Mouse (Mus musculus): ENCODE results near the gene Irf2. TPM values are rescaled to one million over a fixed set of nuclear protein-coding genes. Genes with fewer than 3 reads are reported as not detected.
A peak's percentile ranks its signal among the peaks of the same experiment; 100 is the strongest.

Gene Irf2
- polyA plus RNA-seq (2012; ENCODE audit: insufficient read depth, low replicate concordance), result 29.9 and 107 TPM in 2 replicates

DNA sequence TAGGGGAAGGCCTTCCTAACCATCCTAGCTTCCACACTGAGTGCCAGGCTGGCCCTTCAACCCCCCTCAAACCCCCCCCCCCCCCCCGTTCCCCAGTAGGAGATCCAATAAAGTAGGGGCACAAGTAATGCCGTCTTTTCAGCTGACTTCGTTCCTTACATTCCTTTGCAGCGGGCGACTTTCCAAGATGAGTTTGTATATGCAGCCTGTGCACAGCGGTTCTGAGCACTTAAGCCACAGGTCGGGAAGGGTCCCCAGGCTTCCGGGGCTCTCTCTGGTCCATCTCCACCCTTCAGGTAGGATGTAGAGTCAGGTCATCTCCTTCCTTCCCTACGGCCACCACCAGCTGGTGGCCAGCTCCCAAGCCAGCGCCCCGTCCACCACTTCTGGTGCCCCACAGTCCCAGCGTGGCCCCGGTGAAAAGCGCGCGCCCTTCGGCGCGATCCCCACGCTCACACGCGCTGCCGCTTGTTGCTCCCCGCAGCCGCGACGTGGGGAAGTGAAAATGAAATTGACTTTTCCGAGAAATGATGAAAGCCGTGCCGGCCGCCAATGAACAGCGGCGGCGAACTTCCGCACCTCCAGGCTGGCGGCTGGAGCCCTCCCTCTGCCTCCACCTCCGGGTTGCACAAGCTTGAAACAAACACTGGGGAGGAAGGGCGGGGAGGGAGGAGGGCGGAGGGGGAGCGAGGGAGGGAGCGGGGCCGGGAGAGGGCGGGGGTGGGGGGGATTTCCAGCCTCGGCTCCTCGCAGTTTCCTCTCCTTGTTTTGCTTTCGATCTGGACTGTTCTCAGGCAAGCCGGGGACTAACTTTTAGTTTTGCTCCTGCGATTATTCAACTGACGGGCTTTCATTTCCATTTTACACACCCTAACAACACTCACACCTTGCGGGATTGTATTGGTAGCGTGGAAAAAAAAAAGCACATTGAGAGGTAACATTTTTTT lies at the start of gene Irf2:
Gene Irf2 (plus strand): TSS at position 730 of the 947 bp plus-strand sequence.
- Histone ChIP-seq H3K9me3 (peaks cover 6% of the 10 kb centered on the region), H3K4me3 (replicated peaks) (peak within 1 kb of the TSS; percentile 95), H3K4me1 (peaks cover 48% of the 10 kb centered on the region), H3K27me3 (replicated peaks) (no peaks in the 10 kb centered on the region), H3K36me3 (replicated peaks; ENCODE audit: low read length) (peaks cover 36% of the 10 kb centered on the region)
- no peak for TF ChIP-seq GATA1 (IDR thresholded peaks at IDR 0.05; ENCODE audit: borderline replicate concordance, low read length)
- no peak for TF ChIP-seq FLI1 (IDR thresholded peaks at IDR 0.05; ENCODE audit: low read length)

DNA sequence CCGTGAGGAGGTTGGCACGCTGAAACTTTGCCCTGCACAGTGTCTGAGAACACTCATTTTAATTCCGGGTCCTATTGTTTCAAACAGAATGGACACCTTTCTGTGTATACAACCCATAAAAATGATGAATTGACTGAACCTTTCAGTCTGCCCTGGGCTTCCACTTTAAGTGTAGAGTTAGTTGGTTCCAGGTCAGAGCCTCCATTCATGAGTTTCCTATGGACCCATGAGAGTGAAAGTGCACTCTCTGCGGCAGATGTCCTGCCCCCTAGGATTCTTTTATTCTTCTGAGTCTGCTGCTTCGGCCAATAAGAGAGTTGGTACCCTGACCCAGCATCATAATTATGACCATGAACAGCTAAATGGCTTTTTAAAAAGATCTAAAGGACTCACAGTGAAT lies 49.4 kb upstream of the Irf2 start:
- H3K4me3 ChIP-seq (replicated peaks), result no peak overlapping the region
- H3K4me1 ChIP-seq, result no peaks in the 10 kb centered on the region; the same call in 1 of the 2 replicates
- H3K36me3 ChIP-seq (replicated peaks; ENCODE audit: low read length), result no peaks in the 10 kb centered on the region
- H3K27me3 ChIP-seq (replicated peaks), result peaks cover 5% of the 10 kb centered on the region
- TF ChIP-seq FLI1 (IDR thresholded peaks at IDR 0.05; ENCODE audit: low read length), result no peak
- H3K9me3 ChIP-seq, result no peaks in the 10 kb centered on the region

DNA sequence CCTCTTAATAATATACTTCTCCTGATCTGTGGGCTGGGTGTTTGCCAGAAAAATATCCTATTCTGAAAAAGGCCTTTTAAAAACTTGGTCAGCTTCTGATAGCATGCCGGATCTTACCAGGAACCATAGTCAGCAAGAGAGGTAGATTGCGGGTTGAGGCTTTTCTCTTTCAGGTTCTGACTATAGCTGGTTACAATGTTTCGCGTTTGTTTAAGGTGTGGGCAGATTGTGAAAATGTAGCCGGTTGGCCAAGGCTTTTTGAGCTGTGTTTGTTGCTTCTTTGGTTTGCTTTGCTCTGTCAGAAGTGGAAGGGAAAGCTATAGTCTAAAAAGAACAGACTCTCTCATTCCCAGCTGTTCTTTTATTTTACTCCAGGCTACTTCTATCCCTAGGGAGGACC lies 49.0 kb upstream of the Irf2 start:
- H3K4me3 ChIP-seq (replicated peaks), result no peak overlapping the region

DNA sequence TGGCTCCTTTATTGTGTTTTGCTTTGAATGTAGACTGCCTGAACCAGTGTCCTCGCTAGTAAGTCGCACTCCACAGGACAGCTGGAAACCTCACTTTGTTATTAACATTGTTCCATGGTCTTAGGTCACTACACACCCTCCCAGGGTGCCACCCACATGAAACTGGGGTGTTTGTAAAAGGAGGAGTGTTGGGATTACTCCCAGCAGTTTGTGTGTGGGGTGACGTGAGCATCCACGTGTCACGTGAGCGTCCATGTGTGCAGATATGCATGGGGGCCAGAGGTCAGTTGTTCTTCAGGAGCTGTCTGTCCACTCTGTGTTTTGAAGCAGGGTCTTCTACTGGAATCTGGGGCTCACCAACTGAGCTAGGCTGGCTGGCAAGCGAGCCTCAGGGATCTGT lies 48.2 kb upstream of the Irf2 start:
- H3K4me3 ChIP-seq (replicated peaks), result no peak overlapping the region
- no peak for TF ChIP-seq GATA1 (IDR thresholded peaks at IDR 0.05; ENCODE audit: borderline replicate concordance, low read length)
- no peak for TF ChIP-seq FLI1 (IDR thresholded peaks at IDR 0.05; ENCODE audit: low read length)
- peaks cover 5% of the 10 kb centered on the region for H3K27me3 ChIP-seq (replicated peaks)
- H3K9me3 ChIP-seq, result no peaks in the 10 kb centered on the region
- no peaks in the 10 kb centered on the region for H3K36me3 ChIP-seq (replicated peaks; ENCODE audit: low read length)
- peaks cover 4% of the 10 kb centered on the region; the same call in 1 of the 2 replicates for H3K4me1 ChIP-seq

More for the DNA sequence above, 49.0 kb upstream of the Irf2 start:
- H3K9me3 ChIP-seq, result no peaks in the 10 kb centered on the region
- peaks cover 5% of the 10 kb centered on the region for H3K27me3 ChIP-seq (replicated peaks)
- TF ChIP-seq FLI1 (IDR thresholded peaks at IDR 0.05; ENCODE audit: low read length), result no peak
- no peak for TF ChIP-seq GATA1 (IDR thresholded peaks at IDR 0.05; ENCODE audit: borderline replicate concordance, low read length)
- peaks cover under 1% of the 10 kb centered on the region; the same call in 1 of the 2 replicates for H3K4me1 ChIP-seq
- H3K36me3 ChIP-seq (replicated peaks; ENCODE audit: low read length), result no peaks in the 10 kb centered on the region

DNA sequence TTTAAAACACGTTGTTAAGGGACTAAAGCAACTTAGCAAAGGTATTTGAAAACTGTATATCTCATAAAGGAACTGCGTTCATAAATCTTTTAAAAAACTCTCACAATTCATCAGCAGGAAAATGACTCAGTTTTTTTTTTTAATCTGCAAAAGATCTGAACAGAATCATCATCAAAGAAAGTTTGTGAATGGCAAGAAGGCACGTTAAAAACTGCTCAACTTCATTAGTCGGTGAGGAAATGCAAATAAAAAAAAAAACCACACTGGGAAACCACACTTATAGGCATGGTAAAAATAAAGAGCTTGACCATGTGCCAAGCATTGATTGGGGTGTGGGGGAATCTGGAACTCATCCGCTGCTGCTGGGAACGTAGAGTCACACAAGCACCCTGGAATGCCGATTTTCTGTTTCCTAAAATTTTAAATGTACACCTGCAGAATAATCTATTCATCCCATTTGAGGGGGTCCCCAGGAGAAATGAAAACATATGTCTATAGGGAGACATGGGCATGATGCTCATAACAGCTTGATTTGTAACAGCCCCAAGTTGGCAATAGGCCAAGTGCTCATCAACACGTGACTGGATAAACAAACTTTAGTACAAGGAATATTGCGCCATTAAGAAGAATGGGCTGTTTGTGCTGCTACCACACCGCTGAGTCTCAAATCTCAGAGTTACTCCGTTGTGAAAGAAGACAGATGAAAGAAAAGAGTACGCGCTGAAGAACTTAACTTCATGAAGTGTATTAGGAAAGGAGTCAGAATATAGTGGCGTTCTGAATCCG lies 43.1 kb upstream of the Irf2 start:
- Histone ChIP-seq H3K4me3 (replicated peaks) (no peak overlapping the region), H3K4me1 (peaks cover 7% of the 10 kb centered on the region; the same call in 1 of the 2 replicates), H3K27me3 (replicated peaks) (peaks cover 18% of the 10 kb centered on the region), H3K36me3 (replicated peaks; ENCODE audit: low read length) (no peaks in the 10 kb centered on the region), H3K9me3 (peaks cover 6% of the 10 kb centered on the region)
- no peak for TF ChIP-seq GATA1 (IDR thresholded peaks at IDR 0.05; ENCODE audit: borderline replicate concordance, low read length)
- TF ChIP-seq FLI1 (IDR thresholded peaks at IDR 0.05; ENCODE audit: low read length), result no peak

DNA sequence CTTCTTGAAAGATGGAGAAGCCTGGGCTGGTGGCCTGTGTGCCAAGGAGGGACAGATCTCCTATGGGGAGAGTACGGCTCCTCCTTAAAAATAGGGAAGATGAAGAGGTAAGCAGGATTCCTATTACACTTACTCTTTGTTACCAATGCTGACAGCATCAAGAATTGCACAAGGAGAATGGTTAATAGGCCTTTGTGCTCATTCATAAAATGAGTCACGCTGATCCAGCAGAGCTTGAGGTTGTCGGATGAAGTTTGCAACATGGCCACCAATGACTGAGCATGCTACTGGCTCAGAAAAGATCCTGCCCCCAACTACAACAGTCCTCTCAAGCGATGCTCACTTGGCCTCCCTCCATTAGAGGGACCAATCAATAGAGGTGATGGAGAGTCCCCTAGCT lies 42.0 kb upstream of the Irf2 start:
- Histone ChIP-seq H3K4me1 (peaks cover 7% of the 10 kb centered on the region; the same call in 1 of the 2 replicates), H3K27me3 (replicated peaks) (peaks cover 16% of the 10 kb centered on the region), H3K9me3 (peaks cover 6% of the 10 kb centered on the region), H3K4me3 (replicated peaks) (no peak overlapping the region), H3K36me3 (replicated peaks; ENCODE audit: low read length) (no peaks in the 10 kb centered on the region)
- TF ChIP-seq GATA1 (IDR thresholded peaks at IDR 0.05; ENCODE audit: borderline replicate concordance, low read length) (no peak), FLI1 (IDR thresholded peaks at IDR 0.05; ENCODE audit: low read length) (no peak)

DNA sequence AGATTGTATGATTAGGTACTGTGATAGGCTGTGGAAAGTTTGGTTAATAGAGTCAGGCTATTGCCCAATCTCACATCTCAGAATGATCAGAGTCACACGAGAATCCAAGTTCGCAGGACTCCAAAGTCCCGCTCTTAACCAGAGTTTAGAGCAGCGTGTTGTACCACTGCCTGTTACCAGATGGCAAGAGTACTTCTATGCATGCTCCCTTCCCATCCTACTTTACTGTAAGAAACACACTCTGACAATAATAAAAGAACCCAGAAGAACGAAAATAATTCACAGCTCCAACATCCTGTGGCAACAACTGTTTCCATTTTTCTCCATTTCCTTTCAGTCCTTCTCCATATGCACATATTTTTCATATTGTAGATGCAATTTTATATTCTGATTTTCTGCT lies 41.4 kb upstream of the Irf2 start:
- peaks cover 7% of the 10 kb centered on the region; the same call in 1 of the 2 replicates for H3K4me1 ChIP-seq
- no peak for TF ChIP-seq FLI1 (IDR thresholded peaks at IDR 0.05; ENCODE audit: low read length)
- TF ChIP-seq GATA1 (IDR thresholded peaks at IDR 0.05; ENCODE audit: borderline replicate concordance, low read length), result no peak
- H3K36me3 ChIP-seq (replicated peaks; ENCODE audit: low read length), result no peaks in the 10 kb centered on the region
- no peak overlapping the region for H3K4me3 ChIP-seq (replicated peaks)
- peaks cover 14% of the 10 kb centered on the region for H3K27me3 ChIP-seq (replicated peaks)
- H3K9me3 ChIP-seq, result peaks cover 6% of the 10 kb centered on the region

DNA sequence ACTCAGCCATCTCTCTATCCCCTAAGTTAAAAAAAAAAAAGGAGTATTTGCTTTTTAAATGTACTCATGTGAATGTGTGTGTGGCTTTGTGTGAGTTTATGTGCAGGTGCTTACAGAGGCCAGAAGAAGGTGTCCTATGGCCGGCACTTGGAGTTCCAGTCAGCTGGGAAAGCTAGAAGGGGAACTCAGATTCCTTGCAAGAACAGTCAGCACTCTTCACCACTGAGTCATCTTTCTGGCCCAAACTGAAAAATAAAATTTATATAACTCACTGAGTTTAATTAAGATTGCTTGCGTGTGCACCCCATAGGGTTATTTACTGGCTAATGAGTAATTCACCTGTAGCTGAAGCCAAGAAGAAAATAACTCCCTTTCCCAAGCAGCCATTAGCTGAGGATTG lies 34.4 kb upstream of the Irf2 start:
- H3K4me1 ChIP-seq, result no peaks in the 10 kb centered on the region
- H3K9me3 ChIP-seq, result peaks cover 7% of the 10 kb centered on the region
- H3K36me3 ChIP-seq (replicated peaks; ENCODE audit: low read length), result no peaks in the 10 kb centered on the region
- H3K27me3 ChIP-seq (replicated peaks), result peaks cover 2% of the 10 kb centered on the region
- no peak for TF ChIP-seq GATA1 (IDR thresholded peaks at IDR 0.05; ENCODE audit: borderline replicate concordance, low read length)
- no peak for TF ChIP-seq FLI1 (IDR thresholded peaks at IDR 0.05; ENCODE audit: low read length)
- no peak overlapping the region for H3K4me3 ChIP-seq (replicated peaks)

DNA sequence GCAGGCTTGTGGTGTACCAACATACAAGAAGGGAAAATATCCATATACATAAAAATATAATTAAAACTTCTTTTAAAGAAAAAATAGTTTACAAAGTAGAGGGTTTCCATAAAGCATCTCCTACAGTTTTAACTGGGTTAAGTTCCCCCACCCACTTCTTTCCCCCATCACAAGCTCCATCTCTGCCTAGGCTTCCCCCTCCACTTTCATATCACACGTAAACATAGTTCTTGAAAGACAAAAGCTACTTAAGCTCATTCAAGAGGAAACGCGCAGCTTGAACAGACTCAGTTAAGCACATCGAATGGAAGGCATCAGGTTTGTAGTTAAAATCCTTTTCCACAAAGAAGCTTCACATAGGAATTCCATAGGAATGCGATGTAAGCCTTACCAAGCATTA lies 32.8 kb upstream of the Irf2 start:
- no peak for TF ChIP-seq GATA1 (IDR thresholded peaks at IDR 0.05; ENCODE audit: borderline replicate concordance, low read length)
- no peak for TF ChIP-seq FLI1 (IDR thresholded peaks at IDR 0.05; ENCODE audit: low read length)

More for the DNA sequence above, 32.8 kb upstream of the Irf2 start:
- Histone ChIP-seq H3K4me1 (0 out of 2 replicates have a peak, but pooled peaks cover 3% of the 10 kb centered on the region), H3K27me3 (replicated peaks) (peaks cover 2% of the 10 kb centered on the region), H3K36me3 (replicated peaks; ENCODE audit: low read length) (no peaks in the 10 kb centered on the region), H3K4me3 (replicated peaks) (no peak overlapping the region), H3K9me3 (peaks cover 7% of the 10 kb centered on the region)
